Mouse (Mus musculus): Measurements from ENCODE around the gene Lrrfip1. TPM values are rescaled to one million over a fixed set of nuclear protein-coding genes. Genes with fewer than 3 reads are reported as not detected.

The Lrrfip1 gene
- polyA plus RNA-seq, 1 experiment from 2014 or later: 28.3 TPM

- H3K36me3 ChIP-seq: 0 out of 2 replicates have a peak, but pooled peaks cover 7% of the 10 kb centered on the region
- H3K4me2 ChIP-seq: no peak overlapping the region
- no peak overlapping the region for H3K4me3 ChIP-seq (replicated peaks)
- ATAC-seq (ENCODE audit: insufficient number of reproducible peaks, insufficient read depth, low FRiP score, low TSS enrichment, low read depth): no peak
- H3K9ac ChIP-seq (replicated peaks): no peak overlapping the region
- peaks cover 13% of the 10 kb centered on the region for H3K9me3 ChIP-seq
- WGBS: 87% methylated on average over 9 of the region's 9 CpGs
- H3K27me3 ChIP-seq: no peaks in the 10 kb centered on the region
- no peaks in the 10 kb centered on the region; the same call in 1 of the 2 replicates for H3K4me1 ChIP-seq (replicated peaks)
- no peak overlapping the region for H3K27ac ChIP-seq
Observed at GRCm38 (mm10) chr1:91023960-91024359, 25.4 kb downstream of the Lrrfip1 start.

DNA sequence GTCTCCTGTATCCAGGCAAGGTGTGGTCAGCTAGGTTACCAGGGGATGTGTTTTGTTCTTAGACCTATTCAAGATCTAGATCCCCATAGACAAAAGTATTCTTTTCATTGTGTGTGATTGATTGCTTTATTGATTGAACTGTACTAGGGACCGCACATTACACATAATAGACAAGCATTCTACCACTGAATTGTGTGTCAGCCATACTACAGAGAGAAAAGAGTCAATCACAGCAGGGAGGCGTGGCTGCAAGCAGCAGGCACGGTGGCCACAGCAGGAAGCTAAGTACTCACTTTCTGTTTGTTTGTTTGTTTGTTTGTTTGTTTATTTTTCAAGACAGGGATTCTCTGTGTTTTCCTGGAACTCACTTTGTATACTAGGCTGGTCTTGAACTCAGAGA lies 25.9 kb downstream of the Lrrfip1 start:
- WGBS: 81% methylated on average over 3 of the region's 3 CpGs
- ATAC-seq (ENCODE audit: insufficient number of reproducible peaks, insufficient read depth, low FRiP score, low TSS enrichment, low read depth): no peak

GRCm38 (mm10) chr1:91026945-91027344 lies 28.4 kb downstream of the Lrrfip1 start:
- H3K9me3 ChIP-seq: peaks cover 13% of the 10 kb centered on the region
- H3K27ac ChIP-seq: no peak overlapping the region
- no peak for ATAC-seq (ENCODE audit: insufficient number of reproducible peaks, insufficient read depth, low FRiP score, low TSS enrichment, low read depth)
- no peak overlapping the region for H3K9ac ChIP-seq (replicated peaks)
- 94% methylated on average over 2 of the region's 2 CpGs for WGBS
- H3K27me3 ChIP-seq: no peaks in the 10 kb centered on the region
- H3K36me3 ChIP-seq: 0 out of 2 replicates have a peak, but pooled peaks cover 4% of the 10 kb centered on the region
- H3K4me1 ChIP-seq (replicated peaks): no peaks in the 10 kb centered on the region; the same call in 1 of the 2 replicates
- no peak overlapping the region for H3K4me2 ChIP-seq
- no peak overlapping the region for H3K4me3 ChIP-seq (replicated peaks)

More for the DNA sequence above, 25.9 kb downstream of the Lrrfip1 start:
- Histone ChIP-seq H3K4me1 (replicated peaks) (no peaks in the 10 kb centered on the region; the same call in 1 of the 2 replicates), H3K36me3 (0 out of 2 replicates have a peak, but pooled peaks cover 7% of the 10 kb centered on the region), H3K4me2 (no peak overlapping the region), H3K9me3 (peaks cover 13% of the 10 kb centered on the region), H3K4me3 (replicated peaks) (no peak overlapping the region), H3K9ac (replicated peaks) (no peak overlapping the region), H3K27ac (no peak overlapping the region), H3K27me3 (no peaks in the 10 kb centered on the region)

- H3K27ac ChIP-seq: no peak overlapping the region
- no peak for ATAC-seq (ENCODE audit: insufficient number of reproducible peaks, insufficient read depth, low FRiP score, low TSS enrichment, low read depth)
- H3K27me3 ChIP-seq: no peaks in the 10 kb centered on the region
- H3K4me1 ChIP-seq (replicated peaks): no peaks in the 10 kb centered on the region
- no peaks in the 10 kb centered on the region for H3K36me3 ChIP-seq
- H3K4me3 ChIP-seq (replicated peaks): no peak overlapping the region
- no peak overlapping the region for H3K4me2 ChIP-seq
- peaks cover 13% of the 10 kb centered on the region for H3K9me3 ChIP-seq
- H3K9ac ChIP-seq (replicated peaks): no peak overlapping the region
- 94% methylated on average over 1 of the region's 1 CpGs for WGBS
Observed at GRCm38 (mm10) chr1:91030383-91030782, 31.8 kb downstream of the Lrrfip1 start.

GRCm38 (mm10) chr1:91031547-91031946 lies 33.0 kb downstream of the Lrrfip1 start:
- Histone ChIP-seq H3K4me2 (no peak overlapping the region), H3K4me1 (replicated peaks) (no peaks in the 10 kb centered on the region), H3K27ac (no peak overlapping the region), H3K36me3 (no peaks in the 10 kb centered on the region), H3K27me3 (no peaks in the 10 kb centered on the region), H3K4me3 (replicated peaks) (no peak overlapping the region), H3K9ac (replicated peaks) (no peak overlapping the region), H3K9me3 (peaks cover 5% of the 10 kb centered on the region)
- no peak for ATAC-seq (ENCODE audit: insufficient number of reproducible peaks, insufficient read depth, low FRiP score, low TSS enrichment, low read depth)
- 76% methylated on average over 4 of the region's 4 CpGs for WGBS

GRCm38 (mm10) chr1:91032393-91032971 lies 33.9 kb downstream of the Lrrfip1 start:
- Histone ChIP-seq H3K4me3 (replicated peaks) (no peak overlapping the region), H3K9ac (replicated peaks) (no peak overlapping the region), H3K9me3 (no peaks in the 10 kb centered on the region), H3K4me1 (replicated peaks) (no peaks in the 10 kb centered on the region), H3K4me2 (no peak overlapping the region), H3K27ac (no peak overlapping the region), H3K27me3 (no peaks in the 10 kb centered on the region), H3K36me3 (no peaks in the 10 kb centered on the region)
- 62% methylated on average over 11 of the region's 11 CpGs for WGBS
- no peak for ATAC-seq (ENCODE audit: insufficient number of reproducible peaks, insufficient read depth, low FRiP score, low TSS enrichment, low read depth)

DNA sequence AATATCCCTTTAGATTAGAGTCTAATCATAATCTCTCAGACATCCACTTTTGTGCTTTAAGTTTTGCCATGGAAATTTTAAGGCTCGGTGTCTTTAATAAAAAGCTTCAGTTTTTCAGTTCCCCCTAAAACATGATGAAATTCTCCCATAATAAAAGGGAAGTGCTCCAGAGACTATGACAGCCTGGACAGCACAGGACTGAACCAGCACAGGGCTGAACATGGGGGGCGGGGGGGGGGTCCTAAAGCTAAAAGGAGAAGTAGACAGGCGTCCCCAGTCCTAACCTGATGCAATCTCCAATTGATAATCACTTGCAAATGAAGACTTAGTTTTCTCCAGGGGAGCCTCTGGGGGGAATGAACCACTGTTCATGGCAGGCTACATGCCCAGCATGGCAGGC lies 36.0 kb downstream of the Lrrfip1 start:
- Histone ChIP-seq H3K9ac (replicated peaks) (no peak overlapping the region), H3K36me3 (no peaks in the 10 kb centered on the region), H3K27ac (no peak overlapping the region), H3K4me3 (replicated peaks) (no peak overlapping the region), H3K4me2 (no peak overlapping the region), H3K9me3 (no peaks in the 10 kb centered on the region), H3K4me1 (replicated peaks) (peaks cover 10% of the 10 kb centered on the region; the same call in 1 of the 2 replicates), H3K27me3 (no peaks in the 10 kb centered on the region)
- WGBS: 78% methylated on average over 3 of the region's 3 CpGs
- no peak for ATAC-seq (ENCODE audit: insufficient number of reproducible peaks, insufficient read depth, low FRiP score, low TSS enrichment, low read depth)

- Histone ChIP-seq H3K36me3 (no peaks in the 10 kb centered on the region), H3K4me1 (replicated peaks) (peaks cover 14% of the 10 kb centered on the region; the same call in 1 of the 2 replicates)
- WGBS: 80% methylated on average over 2 of the region's 2 CpGs
Observed at GRCm38 (mm10) chr1:91035266-91035665, 36.7 kb downstream of the Lrrfip1 start.

GRCm38 (mm10) chr1:91037213-91037612 lies 38.7 kb downstream of the Lrrfip1 start:
- no peaks in the 10 kb centered on the region for H3K27me3 ChIP-seq
- H3K4me2 ChIP-seq: no peak overlapping the region
- H3K9me3 ChIP-seq: no peaks in the 10 kb centered on the region
- no peaks in the 10 kb centered on the region for H3K36me3 ChIP-seq
- ATAC-seq (ENCODE audit: insufficient number of reproducible peaks, insufficient read depth, low FRiP score, low TSS enrichment, low read depth): no peak
- H3K4me1 ChIP-seq (replicated peaks): peaks cover 14% of the 10 kb centered on the region; the same call in 1 of the 2 replicates
- 91% methylated on average over 4 of the region's 4 CpGs for WGBS
- H3K9ac ChIP-seq (replicated peaks): no peak overlapping the region
- no peak overlapping the region for H3K27ac ChIP-seq
- no peak overlapping the region for H3K4me3 ChIP-seq (replicated peaks)

More at GRCm38 (mm10) chr1:91035266-91035665, 36.7 kb downstream of the Lrrfip1 start:
- no peak for ATAC-seq (ENCODE audit: insufficient number of reproducible peaks, insufficient read depth, low FRiP score, low TSS enrichment, low read depth)
- no peak overlapping the region for H3K9ac ChIP-seq (replicated peaks)
- no peak overlapping the region for H3K27ac ChIP-seq
- no peaks in the 10 kb centered on the region for H3K27me3 ChIP-seq
- H3K4me2 ChIP-seq: no peak overlapping the region
- H3K4me3 ChIP-seq (replicated peaks): no peak overlapping the region
- no peaks in the 10 kb centered on the region for H3K9me3 ChIP-seq

DNA sequence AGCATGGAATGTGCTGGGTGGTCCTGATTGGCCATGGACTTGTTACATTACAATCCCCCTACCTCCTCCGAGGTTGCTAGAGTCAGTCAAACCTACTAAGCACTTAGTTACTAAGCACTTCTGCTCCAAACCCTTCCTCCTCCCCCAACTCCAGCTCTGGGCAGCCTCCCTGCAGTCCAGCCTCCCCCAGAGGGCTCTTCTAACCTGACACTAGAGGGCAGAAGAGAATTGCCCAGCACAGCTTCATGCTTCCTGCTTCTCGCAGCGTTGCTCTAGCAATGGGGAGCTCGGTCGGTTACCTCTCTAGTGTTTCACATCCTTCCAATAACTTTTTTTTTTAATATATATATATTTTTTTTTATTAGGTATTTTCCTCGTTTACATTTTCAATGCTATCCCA lies 39.5 kb downstream of the Lrrfip1 start:
- Histone ChIP-seq H3K9me3 (no peaks in the 10 kb centered on the region), H3K36me3 (no peaks in the 10 kb centered on the region), H3K27me3 (no peaks in the 10 kb centered on the region), H3K4me1 (replicated peaks) (peaks cover 14% of the 10 kb centered on the region; the same call in 1 of the 2 replicates), H3K9ac (replicated peaks) (no peak overlapping the region), H3K4me3 (replicated peaks) (no peak overlapping the region), H3K4me2 (no peak overlapping the region), H3K27ac (no peak overlapping the region)
- ATAC-seq (ENCODE audit: insufficient number of reproducible peaks, insufficient read depth, low FRiP score, low TSS enrichment, low read depth): no peak
- WGBS: 73% methylated on average over 6 of the region's 6 CpGs

DNA sequence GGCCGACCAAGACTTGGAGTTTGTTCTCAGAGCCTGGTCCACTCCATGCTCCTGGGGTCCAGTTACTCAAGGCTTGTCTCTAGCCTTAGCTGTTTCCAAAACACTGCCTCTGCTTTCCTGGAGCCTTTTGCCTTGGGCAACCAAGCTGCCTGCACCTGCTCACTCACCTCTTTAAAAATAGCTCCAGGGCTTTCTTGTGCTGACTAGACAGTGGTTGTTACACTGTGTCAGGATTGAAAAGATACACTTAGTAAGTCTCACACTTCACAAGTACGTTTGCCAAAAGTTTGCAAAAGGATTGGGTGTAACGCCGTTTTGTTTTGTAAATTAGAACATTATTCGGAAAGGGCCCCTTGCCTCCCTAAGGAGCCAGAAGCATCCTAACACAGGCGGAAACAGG lies 40.0 kb downstream of the Lrrfip1 start:
- H3K27me3 ChIP-seq: no peaks in the 10 kb centered on the region
- no peaks in the 10 kb centered on the region for H3K9me3 ChIP-seq
- H3K9ac ChIP-seq (replicated peaks): no peak overlapping the region
- no peaks in the 10 kb centered on the region for H3K36me3 ChIP-seq
- 29% methylated on average over 6 of the region's 6 CpGs for WGBS
- no peak overlapping the region for H3K4me3 ChIP-seq (replicated peaks)
- H3K4me1 ChIP-seq (replicated peaks): peaks cover 14% of the 10 kb centered on the region; the same call in 1 of the 2 replicates
- ATAC-seq (ENCODE audit: insufficient number of reproducible peaks, insufficient read depth, low FRiP score, low TSS enrichment, low read depth): no peak
- H3K27ac ChIP-seq: peak overlapping the region; percentile 35; the same call in 1 of the 2 replicates
- H3K4me2 ChIP-seq: no peak overlapping the region

DNA sequence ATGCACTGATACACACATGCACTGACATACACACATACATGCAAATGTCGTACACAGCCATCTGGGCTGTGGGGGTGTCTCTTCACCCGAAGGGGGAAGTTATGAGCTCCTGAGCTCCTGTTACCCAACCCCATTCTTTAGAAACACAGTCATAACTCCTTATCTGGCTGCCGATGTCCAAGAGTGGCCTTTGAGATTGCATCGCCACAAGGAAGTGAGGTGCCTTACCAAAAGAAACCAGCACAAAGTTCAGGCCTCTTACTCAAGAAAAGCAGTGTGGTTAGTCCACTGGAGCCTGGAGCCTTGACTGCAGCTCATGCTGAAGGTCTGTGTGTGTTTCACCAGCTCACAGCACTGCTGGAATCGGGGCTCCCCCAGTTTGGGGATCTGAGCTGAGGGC lies 43.1 kb downstream of the Lrrfip1 start:
- Histone ChIP-seq H3K4me2 (no peak overlapping the region), H3K4me1 (replicated peaks) (peaks cover 14% of the 10 kb centered on the region; the same call in 1 of the 2 replicates), H3K27me3 (no peaks in the 10 kb centered on the region), H3K4me3 (replicated peaks) (no peak overlapping the region), H3K36me3 (no peaks in the 10 kb centered on the region), H3K27ac (no peak overlapping the region), H3K9ac (replicated peaks) (no peak overlapping the region), H3K9me3 (no peaks in the 10 kb centered on the region)
- WGBS: 85% methylated on average over 5 of the region's 5 CpGs
- ATAC-seq (ENCODE audit: insufficient number of reproducible peaks, insufficient read depth, low FRiP score, low TSS enrichment, low read depth): no peak

All from limb, embryonic 12.5 days (tissue).